Mouse (Mus musculus) spleen, adult 2 months (tissue): ENCODE data around the gene Olfr792. TPM values are rescaled to one million over a fixed set of nuclear protein-coding genes. Genes with fewer than 3 reads are reported as not detected.

Experiments used
- DNase-seq, 2 experiments: peaks; one replicate each; pipeline versions ENCODE4 v3.0.0 to v3.0.0-alpha.2; 2012 to 2021; ENCODE audit warnings: low spot score in 2 of 2, low read depth in 1 of 2
- H3K27ac ChIP-seq: fragments of 200-500 bp; 2 replicates; pipeline ENCODE4 v1.5.1; 2012; ENCODE audit warnings: low read length, inconsistent platforms; ENCODE audit not compliant: insufficient read depth
- H3K27me3 ChIP-seq: fragments of 200-500 bp; 2 replicates; pipeline ENCODE4 v1.6.1; 2012; ENCODE audit warnings: mild to moderate bottlenecking, moderate library complexity, low read length, inconsistent platforms; ENCODE audit not compliant: control insufficient read depth, insufficient read depth
- H3K36me3 ChIP-seq: fragments of 200-500 bp; 2 replicates; pipeline ENCODE4 v1.6.1; 2012; ENCODE audit warnings: mild to moderate bottlenecking, low read length, inconsistent platforms; ENCODE audit not compliant: control insufficient read depth, insufficient read depth
- H3K4me1 ChIP-seq: fragments of 200-500 bp; 2 replicates; pipeline ENCODE4 v1.6.1; 2011; ENCODE audit warnings: inconsistent platforms; ENCODE audit not compliant: control insufficient read depth, insufficient read depth, insufficient read length
- H3K4me3 ChIP-seq: fragments of 200-500 bp; 2 replicates; pipeline ENCODE4 v1.5.1; 2011; ENCODE audit warnings: mild to moderate bottlenecking, inconsistent platforms; ENCODE audit not compliant: insufficient read depth, insufficient read length; ENCODE audit errors: extremely low read depth
- CTCF ChIP-seq: fragments of 200-500 bp; IDR thresholded peaks from 2 replicates; pipeline ENCODE4 v1.5.1; 2011; ENCODE audit warnings: mild to moderate bottlenecking, inconsistent platforms; ENCODE audit not compliant: insufficient read depth, insufficient read length, insufficient replicate concordance; ENCODE audit errors: extremely low read depth
- POLR2A ChIP-seq: fragments of 200-500 bp; IDR thresholded peaks from 2 replicates; pipeline ENCODE4 v1.6.1; 2011; ENCODE audit warnings: low read depth, low read length, inconsistent platforms
- WGBS: fragments of 180-500 bp; shearing (Covaris S2); methylation state at CpG from one replicate; pipeline ENCODE4 v1.1.7; 2018; 5-methylcytosine and 5-hydroxymethylcytosine counted together
- polyA plus RNA-seq: library from polyadenylated mRNA; depleted of rRNA; stranded (reverse); fragments of >200 nt; gene quantifications from 2 replicates; pipeline ENCODE4 v1.2.3, GENCODE M21; 2012; rRNA removed

Gene Olfr792
- not detected in 2 replicates for polyA plus RNA-seq

DNA sequence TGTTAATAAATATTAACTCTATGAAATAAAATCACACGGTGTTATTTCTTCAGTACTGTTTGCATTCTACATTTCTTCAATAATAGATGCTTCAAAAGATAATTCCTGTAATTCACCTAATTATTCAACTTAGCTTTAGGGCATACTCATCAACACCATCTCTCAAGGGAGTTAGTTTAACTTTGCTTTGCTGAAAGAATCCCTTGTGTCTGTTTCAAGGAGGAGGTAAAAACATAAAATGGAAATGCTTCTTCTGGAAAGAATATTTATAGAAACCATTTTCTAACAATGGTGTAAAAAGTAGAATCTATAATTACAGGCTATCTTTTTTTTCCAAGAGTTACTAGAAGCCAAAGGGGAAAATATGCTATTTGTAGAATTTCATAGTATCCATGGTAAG is at the start of gene Olfr792:
Gene Olfr792 (plus strand): TSS at position 301 of the 400 bp plus-strand sequence.
- H3K4me1 ChIP-seq: no peaks in the 10 kb centered on the region
- H3K4me3 ChIP-seq: no peak within 1 kb of the TSS
- no peaks in the 10 kb centered on the region for H3K36me3 ChIP-seq
- TF ChIP-seq POLR2A (no peak), CTCF (no peak)
- H3K27me3 ChIP-seq: no peaks in the 10 kb centered on the region
- H3K27ac ChIP-seq: no peak within 1 kb of the TSS
- 80% methylated on average over 1 of the region's 1 CpGs for WGBS
- DNase-seq: no peak

DNA sequence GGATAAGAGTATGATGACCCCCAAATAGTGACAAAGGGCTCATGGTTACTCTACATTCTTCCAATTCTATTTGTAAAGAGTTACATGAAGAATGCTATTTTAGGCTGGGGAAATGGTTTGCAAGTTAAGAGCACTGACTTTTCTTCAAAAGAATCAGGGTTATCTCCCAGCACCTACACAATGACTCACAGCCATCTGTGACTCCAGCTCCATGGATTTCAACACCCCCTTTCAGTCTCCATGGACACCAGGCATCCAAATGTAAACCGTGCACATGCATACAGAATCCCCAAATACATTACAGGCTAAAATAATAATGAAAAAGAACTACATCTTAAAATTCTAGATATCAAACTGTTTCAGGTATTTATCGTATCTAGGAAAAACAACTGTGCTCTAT is 48.9 kb upstream of the Olfr792 start:
- Histone ChIP-seq H3K36me3 (no peaks in the 10 kb centered on the region), H3K4me3 (no peak overlapping the region), H3K27ac (no peak overlapping the region), H3K4me1 (no peaks in the 10 kb centered on the region), H3K27me3 (no peaks in the 10 kb centered on the region)
- no peak for TF ChIP-seq CTCF
- no peak for TF ChIP-seq POLR2A
- DNase-seq: no peak
- 77% methylated on average over 2 of the region's 2 CpGs for WGBS

DNA sequence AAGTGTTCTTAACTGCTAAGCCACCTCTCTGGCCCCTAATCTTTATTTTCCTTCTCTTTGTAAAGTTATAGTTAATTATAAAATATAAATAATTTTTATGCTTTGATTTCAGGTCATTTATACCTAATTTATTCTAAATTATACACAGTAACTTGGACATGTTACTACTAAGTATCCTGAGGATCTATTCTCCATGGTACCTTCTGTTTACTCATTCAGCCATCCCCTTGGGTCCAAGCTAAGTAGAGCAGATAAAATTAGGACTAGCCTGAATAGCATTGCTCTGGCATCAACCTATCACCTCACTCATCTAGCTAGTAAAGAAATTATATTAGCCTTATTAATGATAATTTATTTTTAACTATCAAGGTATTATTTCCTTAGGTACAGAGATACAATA is 40.8 kb upstream of the Olfr792 start, which contains the start of gene Olfr790:
Gene Olfr790 (plus strand): TSS at position 301 of the 400 bp plus-strand sequence.
- H3K27ac ChIP-seq: no peak within 1 kb of the TSS
- no peaks in the 10 kb centered on the region for H3K36me3 ChIP-seq
- TF ChIP-seq CTCF (no peak), POLR2A (no peak)
- H3K27me3 ChIP-seq: no peaks in the 10 kb centered on the region
- DNase-seq: no peak
- no peaks in the 10 kb centered on the region for H3K4me1 ChIP-seq
- H3K4me3 ChIP-seq: no peak within 1 kb of the TSS

DNA sequence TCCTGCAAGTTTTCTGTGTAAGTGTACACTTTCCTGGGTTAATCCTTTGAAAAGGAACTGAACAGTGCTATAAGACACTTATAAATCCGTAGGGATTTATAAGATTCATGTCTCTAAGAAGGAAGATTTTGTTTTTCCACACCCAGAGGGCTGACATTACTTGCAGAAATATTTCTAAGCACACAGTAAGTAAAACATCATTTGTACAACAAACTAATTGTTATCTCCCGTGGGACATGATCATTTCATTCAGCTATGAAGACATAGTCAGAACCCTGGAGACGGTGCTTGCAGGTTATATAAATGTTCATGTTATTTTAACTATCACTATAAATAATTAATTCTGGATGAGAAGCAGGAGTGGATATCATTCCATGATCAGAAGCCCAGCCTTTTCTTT is 17.5 kb upstream of the Olfr792 start, which contains the start of gene Olfr791:
Gene Olfr791 (plus strand): TSS at position 301 of the 400 bp plus-strand sequence.
- H3K4me1 ChIP-seq: no peaks in the 10 kb centered on the region
- H3K27me3 ChIP-seq: no peaks in the 10 kb centered on the region
- no peaks in the 10 kb centered on the region for H3K36me3 ChIP-seq
- no peak within 1 kb of the TSS for H3K4me3 ChIP-seq
- H3K27ac ChIP-seq: no peak within 1 kb of the TSS
- WGBS: 69% methylated on average over 3 of the region's 3 CpGs
- TF ChIP-seq CTCF (no peak), POLR2A (no peak)
- no peak for DNase-seq

DNA sequence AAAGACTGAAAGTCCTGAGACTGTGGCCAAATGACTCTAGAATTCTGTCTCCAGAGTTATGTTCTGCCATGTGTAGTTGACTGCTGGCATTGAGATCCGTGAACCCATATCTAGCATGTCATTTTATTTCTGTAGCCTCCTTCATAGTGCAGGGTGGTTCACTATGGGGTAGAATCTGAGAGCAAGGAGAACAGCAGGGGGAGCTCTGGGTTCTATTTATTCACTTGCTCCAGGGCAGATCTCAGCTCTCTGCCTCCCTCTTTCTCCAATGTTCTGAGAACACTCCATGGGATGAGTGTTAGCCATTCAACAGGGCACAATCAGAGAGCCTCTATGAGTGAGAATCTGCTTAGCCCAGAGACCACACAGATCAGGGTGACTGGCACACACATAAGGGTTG is 10.4 kb downstream of the Olfr792 start:
- TF ChIP-seq POLR2A (no peak), CTCF (no peak)
- Histone ChIP-seq H3K36me3 (no peaks in the 10 kb centered on the region), H3K27ac (no peak overlapping the region), H3K27me3 (no peaks in the 10 kb centered on the region), H3K4me3 (no peak overlapping the region), H3K4me1 (no peaks in the 10 kb centered on the region)
- no peak for DNase-seq
- 70% methylated on average over 1 of the region's 1 CpGs for WGBS

DNA sequence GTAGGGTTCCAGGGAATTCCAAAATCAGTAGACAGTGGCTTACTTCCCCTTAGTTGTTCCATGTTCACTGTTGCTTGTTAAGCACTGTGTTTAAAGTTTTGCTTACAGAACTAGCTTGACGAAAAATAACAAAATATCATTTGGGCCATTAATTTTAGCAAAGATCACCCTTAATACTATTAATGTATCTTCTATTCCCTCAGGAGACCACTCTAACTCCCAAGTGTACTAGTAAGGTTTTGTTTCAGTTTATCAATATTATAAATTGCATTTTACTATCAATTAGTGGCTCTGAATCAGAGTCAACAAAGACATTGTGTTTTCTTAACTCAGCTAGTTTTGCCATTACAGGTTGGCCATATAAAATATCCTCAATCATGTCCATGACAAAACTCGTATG is 28.4 kb downstream of the Olfr792 start, which contains the start of gene Olfr794:
Gene Olfr794 (plus strand): TSS at position 301 of the 400 bp plus-strand sequence.
- Histone ChIP-seq H3K27ac (no peak within 1 kb of the TSS), H3K27me3 (no peaks in the 10 kb centered on the region), H3K4me1 (no peaks in the 10 kb centered on the region), H3K36me3 (no peaks in the 10 kb centered on the region), H3K4me3 (no peak within 1 kb of the TSS)
- 81% methylated on average over 2 of the region's 2 CpGs for WGBS
- no peak for DNase-seq
- TF ChIP-seq CTCF (no peak), POLR2A (no peak)

DNA sequence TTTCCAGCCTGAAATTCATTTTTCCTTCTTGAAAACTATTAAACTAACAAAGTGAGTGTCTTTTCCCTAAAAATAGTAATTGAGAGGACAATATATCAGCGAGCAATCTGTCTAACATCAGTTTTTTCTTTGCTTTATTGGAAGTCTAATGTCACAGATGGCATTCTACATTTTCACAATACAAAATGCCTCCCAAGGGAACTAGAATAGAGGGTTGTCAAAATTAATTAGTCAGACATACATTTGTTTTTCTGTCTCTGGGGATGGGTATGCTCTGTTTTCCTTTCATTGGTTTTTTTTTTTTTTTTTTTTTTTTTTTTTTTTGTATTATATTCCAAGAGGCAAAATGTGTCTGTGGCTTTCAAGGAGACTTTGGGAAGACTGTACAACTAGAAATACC is 38.1 kb downstream of the Olfr792 start:
- H3K36me3 ChIP-seq: no peaks in the 10 kb centered on the region
- TF ChIP-seq CTCF (no peak), POLR2A (no peak)
- no peak overlapping the region for H3K4me3 ChIP-seq
- no peaks in the 10 kb centered on the region for H3K4me1 ChIP-seq
- WGBS: 57% methylated on average over 1 of the region's 1 CpGs
- no peaks in the 10 kb centered on the region for H3K27me3 ChIP-seq
- H3K27ac ChIP-seq: no peak overlapping the region
- DNase-seq: no peak

Other genes starting within 250 kb of the Olfr792 start
- gene Olfr780, start 221.0 kb upstream of the Olfr792 start, polyA plus RNA-seq: not detected in 2 replicates
- gene Olfr781, start 210.3 kb upstream of the Olfr792 start, polyA plus RNA-seq: not detected in 2 replicates
- not detected in 2 replicates for gene Olfr782, start 190.3 kb upstream of the Olfr792 start, polyA plus RNA-seq
- gene Olfr784, start 155.1 kb upstream of the Olfr792 start, polyA plus RNA-seq: not detected in 2 replicates
- gene Olfr785, start 133.7 kb upstream of the Olfr792 start, polyA plus RNA-seq: not detected in 2 replicates
- not detected in 2 replicates for gene Olfr786, start 111.9 kb upstream of the Olfr792 start, polyA plus RNA-seq
- not detected in 2 replicates for gene Olfr787, start 77.3 kb upstream of the Olfr792 start, polyA plus RNA-seq
- gene Olfr788, start 68.2 kb upstream of the Olfr792 start, polyA plus RNA-seq: not detected in 2 replicates
- not detected in 2 replicates for gene Olfr789, start 54.4 kb upstream of the Olfr792 start, polyA plus RNA-seq
- gene Olfr790, start 40.7 kb upstream of the Olfr792 start, polyA plus RNA-seq: not detected in 2 replicates
- not detected in 2 replicates for gene Olfr791, start 17.4 kb upstream of the Olfr792 start, polyA plus RNA-seq
- not detected in 2 replicates for gene Olfr794, start 28.5 kb downstream of the Olfr792 start, polyA plus RNA-seq
- gene Olfr796, start 73.4 kb downstream of the Olfr792 start, polyA plus RNA-seq: not detected in 2 replicates
- gene Olfr798, start 88.8 kb downstream of the Olfr792 start, polyA plus RNA-seq: not detected in 2 replicates
- gene Olfr799, start 98.3 kb downstream of the Olfr792 start, polyA plus RNA-seq: not detected in 2 replicates
- not detected in 2 replicates for gene Olfr800, start 118.5 kb downstream of the Olfr792 start, polyA plus RNA-seq
- gene Olfr801, start 134.7 kb downstream of the Olfr792 start, polyA plus RNA-seq: not detected in 2 replicates
- gene Olfr802, start 149.0 kb downstream of the Olfr792 start, polyA plus RNA-seq: not detected in 2 replicates
- gene Olfr803, start 155.1 kb downstream of the Olfr792 start, polyA plus RNA-seq: not detected in 2 replicates
- not detected in 2 replicates for gene Olfr804, start 164.0 kb downstream of the Olfr792 start, polyA plus RNA-seq
- not detected in 2 replicates for gene Olfr805, start 190.2 kb downstream of the Olfr792 start, polyA plus RNA-seq
- not detected in 2 replicates for gene Olfr806, start 202.8 kb downstream of the Olfr792 start, polyA plus RNA-seq
- gene Olfr807, start 218.6 kb downstream of the Olfr792 start, polyA plus RNA-seq: not detected in 2 replicates
- gene Olfr808, start 226.3 kb downstream of the Olfr792 start, polyA plus RNA-seq: not detected in 2 replicates
- gene Olfr809, start 235.5 kb downstream of the Olfr792 start, polyA plus RNA-seq: not detected in 2 replicates